Mouse (Mus musculus): ENCODE results near the gene Ubl7. TPM values are rescaled to one million over a fixed set of nuclear protein-coding genes. Genes with fewer than 3 reads are reported as not detected.

Ubl7 gene
- polyA plus RNA-seq (2012) = 22.3 and 24.0 TPM in 2 replicates

GRCm38 (mm10) chr9:57910254-57911160 is at the start of gene Ubl7:
TSS of gene Ubl7 (plus strand) at chr9:57910979.
- Histone ChIP-seq H3K27me3 (ENCODE audit: control insufficient read depth) (no peaks in the 10 kb centered on the region), H3K36me3 (ENCODE audit: control insufficient read depth) (peaks cover 21% of the 10 kb centered on the region), H3K4me3 (replicated peaks) (peak within 1 kb of the TSS; percentile 76), H3K9me3 (ENCODE audit: control insufficient read depth, low read length) (no peaks in the 10 kb centered on the region), H3K4me1 (ENCODE audit: control insufficient read depth) (peaks cover 18% of the 10 kb centered on the region)
- TF ChIP-seq TAL1 (IDR thresholded peaks at IDR 0.05; ENCODE audit: low read length) (no peak), GATA1 (IDR thresholded peaks at IDR 0.05; ENCODE audit: low read length) (no peak)

DNA sequence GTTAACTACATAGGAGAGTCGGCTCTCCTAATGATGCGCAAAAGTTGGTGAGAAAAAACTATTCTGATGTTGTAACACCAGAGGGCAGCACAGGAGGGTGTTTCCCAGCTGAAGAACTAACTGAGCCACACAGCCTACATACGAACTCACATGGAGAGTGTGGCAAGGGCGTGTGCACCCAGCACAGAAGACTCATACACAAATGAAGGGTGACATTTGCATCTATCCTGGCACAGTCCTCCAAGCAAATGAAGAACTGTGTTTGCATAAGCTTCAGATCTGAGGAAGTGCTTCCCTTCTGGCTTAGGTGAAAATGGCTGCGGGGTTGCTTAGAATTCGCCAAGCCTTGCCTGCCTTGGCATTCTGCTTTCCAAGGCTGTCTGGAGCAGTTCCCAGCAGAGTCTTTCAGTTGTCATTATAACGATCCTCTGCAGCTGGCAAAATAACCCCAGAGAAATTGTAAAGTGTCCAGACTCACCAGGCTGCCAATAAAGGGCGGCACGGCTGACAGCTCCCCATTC is 48.8 kb upstream of the Ubl7 start:
- H3K36me3 ChIP-seq (ENCODE audit: control insufficient read depth) = no peaks in the 10 kb centered on the region

GRCm38 (mm10) chr9:57864336-57864735 is 46.4 kb upstream of the Ubl7 start:
- no peak overlapping the region for H3K4me3 ChIP-seq (replicated peaks)
- H3K27me3 ChIP-seq (ENCODE audit: control insufficient read depth) = peaks cover 2% of the 10 kb centered on the region
- no peaks in the 10 kb centered on the region for H3K9me3 ChIP-seq (ENCODE audit: control insufficient read depth, low read length)
- H3K4me1 ChIP-seq (ENCODE audit: control insufficient read depth) = no peaks in the 10 kb centered on the region
- TF ChIP-seq GATA1 (IDR thresholded peaks at IDR 0.05; ENCODE audit: low read length) (no peak), TAL1 (IDR thresholded peaks at IDR 0.05; ENCODE audit: low read length) (no peak)
- no peaks in the 10 kb centered on the region for H3K36me3 ChIP-seq (ENCODE audit: control insufficient read depth)

More for the DNA sequence above, 48.8 kb upstream of the Ubl7 start:
- Histone ChIP-seq H3K27me3 (ENCODE audit: control insufficient read depth) (peaks cover 2% of the 10 kb centered on the region), H3K9me3 (ENCODE audit: control insufficient read depth, low read length) (no peaks in the 10 kb centered on the region), H3K4me1 (ENCODE audit: control insufficient read depth) (no peaks in the 10 kb centered on the region), H3K4me3 (replicated peaks) (no peak overlapping the region)
- TF ChIP-seq TAL1 (IDR thresholded peaks at IDR 0.05; ENCODE audit: low read length) (no peak), GATA1 (IDR thresholded peaks at IDR 0.05; ENCODE audit: low read length) (no peak)

DNA sequence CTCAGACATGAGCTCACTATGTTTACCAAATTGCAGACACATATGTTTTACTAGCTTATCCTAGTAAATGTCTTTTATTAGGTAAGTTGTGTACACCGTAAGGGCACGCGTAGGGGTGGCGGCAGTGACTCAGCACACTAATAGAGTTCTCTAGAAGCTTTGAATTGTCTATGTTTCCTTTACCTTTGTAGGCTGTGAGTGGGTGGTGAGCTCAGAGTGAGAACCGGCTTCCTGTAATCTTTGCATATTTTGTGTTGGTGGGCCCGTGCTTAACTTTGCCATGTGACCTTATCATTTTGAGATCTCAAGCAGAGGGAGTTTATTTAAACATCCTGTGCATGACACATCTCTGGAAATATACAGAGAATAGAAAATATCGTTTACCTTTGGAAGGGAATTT is 44.2 kb upstream of the Ubl7 start:
- H3K9me3 ChIP-seq (ENCODE audit: control insufficient read depth, low read length) = no peaks in the 10 kb centered on the region
- H3K4me1 ChIP-seq (ENCODE audit: control insufficient read depth) = no peaks in the 10 kb centered on the region
- H3K36me3 ChIP-seq (ENCODE audit: control insufficient read depth) = no peaks in the 10 kb centered on the region
- peaks cover 1% of the 10 kb centered on the region; the same call in 1 of the 2 replicates for H3K27me3 ChIP-seq (ENCODE audit: control insufficient read depth)
- TF ChIP-seq GATA1 (IDR thresholded peaks at IDR 0.05; ENCODE audit: low read length) = no peak
- no peak for TF ChIP-seq TAL1 (IDR thresholded peaks at IDR 0.05; ENCODE audit: low read length)
- no peak overlapping the region for H3K4me3 ChIP-seq (replicated peaks)

DNA sequence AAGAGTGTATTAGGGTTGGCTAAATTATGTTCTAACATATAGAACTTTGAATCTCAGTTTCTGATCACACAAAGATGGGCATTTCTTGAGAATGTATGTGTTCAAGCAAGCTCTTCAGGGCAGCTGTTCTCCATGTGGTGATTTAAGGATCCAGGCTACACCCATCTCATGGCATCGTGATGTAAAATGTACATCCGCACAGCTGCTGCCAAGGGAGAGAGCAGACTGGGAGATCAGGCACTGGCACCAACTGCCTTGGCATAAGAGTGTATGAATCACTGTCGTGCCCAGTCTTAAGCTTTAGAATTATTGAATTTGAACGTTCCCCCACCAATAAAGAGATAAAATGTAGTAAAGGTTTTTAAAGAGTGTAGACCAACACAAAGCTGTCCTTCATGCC is 43.5 kb upstream of the Ubl7 start:
- H3K36me3 ChIP-seq (ENCODE audit: control insufficient read depth) = no peaks in the 10 kb centered on the region
- TF ChIP-seq GATA1 (IDR thresholded peaks at IDR 0.05; ENCODE audit: low read length) = no peak
- no peak for TF ChIP-seq TAL1 (IDR thresholded peaks at IDR 0.05; ENCODE audit: low read length)
- no peaks in the 10 kb centered on the region; the same call in 1 of the 2 replicates for H3K27me3 ChIP-seq (ENCODE audit: control insufficient read depth)
- H3K4me3 ChIP-seq (replicated peaks) = no peak overlapping the region
- H3K4me1 ChIP-seq (ENCODE audit: control insufficient read depth) = no peaks in the 10 kb centered on the region
- H3K9me3 ChIP-seq (ENCODE audit: control insufficient read depth, low read length) = no peaks in the 10 kb centered on the region

DNA sequence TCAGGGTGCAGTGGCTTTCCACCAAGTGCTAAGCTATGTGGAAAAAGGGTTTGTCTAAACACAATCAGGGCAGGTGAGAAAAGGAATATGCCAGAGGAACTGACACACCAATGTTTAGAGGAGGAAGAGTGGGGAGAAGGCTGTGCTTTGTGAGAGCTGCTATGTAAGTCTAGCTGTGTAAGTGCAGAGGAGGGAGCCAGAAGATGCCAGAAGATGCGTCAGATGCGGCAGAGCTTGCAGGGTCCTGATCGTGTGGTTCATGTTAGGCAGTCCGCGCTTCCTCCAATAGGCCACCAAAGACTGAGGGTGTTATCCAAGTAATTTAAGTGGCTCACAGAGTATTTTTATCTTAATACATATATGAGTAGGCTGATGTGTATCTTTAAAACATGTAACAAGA is 42.9 kb upstream of the Ubl7 start:
- Histone ChIP-seq H3K9me3 (ENCODE audit: control insufficient read depth, low read length) (no peaks in the 10 kb centered on the region), H3K36me3 (ENCODE audit: control insufficient read depth) (no peaks in the 10 kb centered on the region), H3K27me3 (ENCODE audit: control insufficient read depth) (no peaks in the 10 kb centered on the region), H3K4me1 (ENCODE audit: control insufficient read depth) (no peaks in the 10 kb centered on the region), H3K4me3 (replicated peaks) (no peak overlapping the region)
- TF ChIP-seq GATA1 (IDR thresholded peaks at IDR 0.05; ENCODE audit: low read length) (no peak), TAL1 (IDR thresholded peaks at IDR 0.05; ENCODE audit: low read length) (no peak)

GRCm38 (mm10) chr9:57868767-57869166 is 42.0 kb upstream of the Ubl7 start:
- no peak for TF ChIP-seq GATA1 (IDR thresholded peaks at IDR 0.05; ENCODE audit: low read length)
- TF ChIP-seq TAL1 (IDR thresholded peaks at IDR 0.05; ENCODE audit: low read length) = no peak
- no peaks in the 10 kb centered on the region for H3K36me3 ChIP-seq (ENCODE audit: control insufficient read depth)
- H3K4me3 ChIP-seq (replicated peaks) = no peak overlapping the region
- no peaks in the 10 kb centered on the region for H3K9me3 ChIP-seq (ENCODE audit: control insufficient read depth, low read length)
- no peaks in the 10 kb centered on the region for H3K4me1 ChIP-seq (ENCODE audit: control insufficient read depth)
- no peaks in the 10 kb centered on the region for H3K27me3 ChIP-seq (ENCODE audit: control insufficient read depth)

GRCm38 (mm10) chr9:57870273-57870816 is 40.4 kb upstream of the Ubl7 start:
- no peaks in the 10 kb centered on the region for H3K9me3 ChIP-seq (ENCODE audit: control insufficient read depth, low read length)
- H3K27me3 ChIP-seq (ENCODE audit: control insufficient read depth) = no peaks in the 10 kb centered on the region
- no peak overlapping the region for H3K4me3 ChIP-seq (replicated peaks)
- no peaks in the 10 kb centered on the region for H3K4me1 ChIP-seq (ENCODE audit: control insufficient read depth)
- H3K36me3 ChIP-seq (ENCODE audit: control insufficient read depth) = no peaks in the 10 kb centered on the region
- TF ChIP-seq GATA1 (IDR thresholded peaks at IDR 0.05; ENCODE audit: low read length) = no peak
- TF ChIP-seq TAL1 (IDR thresholded peaks at IDR 0.05; ENCODE audit: low read length) = no peak

DNA sequence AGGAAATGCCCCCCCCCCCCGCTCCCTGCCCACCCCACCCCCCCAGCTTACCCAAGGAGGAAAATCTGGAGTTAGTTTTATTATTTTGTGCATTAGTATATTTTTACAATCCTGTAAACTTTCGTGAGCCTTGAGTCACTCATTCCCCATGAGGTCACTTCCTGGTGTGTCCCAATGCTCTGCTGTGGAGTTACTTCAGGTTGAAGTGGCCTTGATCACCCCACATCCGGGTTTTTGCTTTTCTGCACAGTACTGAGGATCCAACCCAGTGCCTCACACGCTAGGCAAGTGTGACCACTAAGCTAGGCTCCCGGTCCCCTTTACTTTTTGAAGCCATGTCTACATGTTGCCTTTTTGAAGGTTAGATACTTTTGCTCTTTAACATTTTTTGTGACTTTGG is 36.6 kb upstream of the Ubl7 start:
- Histone ChIP-seq H3K9me3 (ENCODE audit: control insufficient read depth, low read length) (no peaks in the 10 kb centered on the region), H3K4me1 (ENCODE audit: control insufficient read depth) (no peaks in the 10 kb centered on the region), H3K27me3 (ENCODE audit: control insufficient read depth) (no peaks in the 10 kb centered on the region), H3K4me3 (replicated peaks) (no peak overlapping the region), H3K36me3 (ENCODE audit: control insufficient read depth) (no peaks in the 10 kb centered on the region)
- no peak for TF ChIP-seq TAL1 (IDR thresholded peaks at IDR 0.05; ENCODE audit: low read length)
- TF ChIP-seq GATA1 (IDR thresholded peaks at IDR 0.05; ENCODE audit: low read length) = no peak
